18 mouse cellular contexts compared by ENCODE assay signal in the genomic region with DNA sequence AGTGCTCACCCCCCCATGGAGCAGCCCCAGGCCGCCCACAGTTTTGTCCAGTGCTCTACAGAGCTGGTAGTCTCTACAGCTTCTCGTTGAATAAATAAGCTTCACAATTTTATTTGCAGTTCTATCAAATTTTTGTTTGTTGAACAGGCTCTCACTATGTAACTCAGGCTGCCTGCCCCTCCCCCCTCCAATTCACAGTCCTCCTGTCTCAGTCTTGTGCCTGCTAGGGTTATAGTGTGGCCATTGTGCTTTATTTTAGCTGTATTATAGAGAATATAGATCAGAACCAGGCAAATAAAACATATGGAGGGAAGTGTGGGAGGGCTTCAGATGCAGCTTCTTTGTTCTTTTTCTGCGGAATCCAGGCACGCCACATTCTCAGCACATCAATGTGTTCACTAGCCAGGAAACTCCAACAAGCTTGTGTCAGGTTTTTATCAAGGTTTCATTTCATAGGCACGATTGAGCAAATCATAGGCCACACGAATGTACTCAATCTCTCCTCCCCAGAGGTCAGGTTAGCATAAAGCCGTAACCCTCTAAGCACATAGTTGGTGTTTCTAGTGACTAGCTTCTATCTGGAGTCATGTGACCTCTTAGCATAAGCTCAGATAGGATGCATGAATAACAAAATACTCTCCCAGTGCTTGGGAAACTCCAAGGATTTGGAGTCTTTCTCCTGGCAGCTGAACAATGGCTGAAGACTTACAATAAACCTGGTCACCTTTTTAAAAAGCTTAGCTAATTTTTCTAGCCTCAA.
DNase-seq lines count a peak whose midpoint lies in the region; ATAC-seq lines count a peak whose summit lies in the region.
"Had no signal": no experiment of that assay in that cellular context is flagged by ENCODE, and none has a peak within 500 bp of the region (broad histone marks: within the 10 kb centered on the region; RNA-seq: fewer than 3 reads in every experiment).

No protein-coding gene starts in this region.

- ATAC-seq in forebrain, embryonic 16.5 days: no peak
- no peak for ATAC-seq in hindbrain, embryonic 13.5 days (ENCODE audit: low FRiP score)
- ATAC-seq in midbrain, embryonic 16.5 days: no peak
- ATAC-seq in erythroid progenitor cell, adult 5-6 weeks (replicated peaks; ENCODE audit: low FRiP score, poor library complexity, severe bottlenecking): no peak

- H3K4me3 ChIP-seq in forebrain, embryonic 10.5 days: no peak overlapping the region
- H3K4me3 ChIP-seq in forebrain, embryonic 16.5 days (replicated peaks; ENCODE audit: low read length): no peak overlapping the region
- H3K4me3 ChIP-seq in hindbrain, embryonic 13.5 days: no peak overlapping the region
- H3K4me3 ChIP-seq in midbrain, embryonic 16.5 days (ENCODE audit: low read depth, low read length): no peak overlapping the region
- H3K4me3 ChIP-seq: embryonic facial prominence, embryonic 12.5 days; limb, embryonic 12.5 days had no signal

- no peak overlapping the region for H3K9ac ChIP-seq in forebrain, embryonic 16.5 days (replicated peaks; ENCODE audit: low read depth, low read length)
- 0 out of 2 replicates have a peak overlapping the region, but pooled peaks have one; percentile 14 for H3K9ac ChIP-seq in hindbrain, embryonic 13.5 days
- no peak overlapping the region; the same call in 1 of the 2 replicates for H3K9ac ChIP-seq in midbrain, embryonic 16.5 days (ENCODE audit: low read depth, low read length)
- H3K9ac ChIP-seq: embryonic facial prominence, embryonic 12.5 days; limb, embryonic 12.5 days; liver, embryonic 14.5 days had no signal

- H3K27ac ChIP-seq in forebrain, embryonic 10.5 days: peak overlapping the region; percentile 73
- no peak overlapping the region for H3K27ac ChIP-seq in forebrain, embryonic 16.5 days (ENCODE audit: low read length)
- peak overlapping the region; percentile 62 for H3K27ac ChIP-seq in hindbrain, embryonic 13.5 days
- H3K27ac ChIP-seq in midbrain, embryonic 16.5 days (ENCODE audit: low read length): peak overlapping the region; percentile 72
- H3K27ac ChIP-seq: embryonic facial prominence, embryonic 12.5 days; limb, embryonic 12.5 days; liver, embryonic 14.5 days had no signal

- peaks cover 36% of the 10 kb centered on the region for H3K4me1 ChIP-seq in forebrain, embryonic 10.5 days
- peaks cover 6% of the 10 kb centered on the region; the same call in 1 of the 2 replicates for H3K4me1 ChIP-seq in forebrain, embryonic 16.5 days (replicated peaks; ENCODE audit: control insufficient read depth, insufficient read depth, low read length)
- peaks cover 18% of the 10 kb centered on the region for H3K4me1 ChIP-seq in hindbrain, embryonic 13.5 days (replicated peaks)
- peaks cover 14% of the 10 kb centered on the region for H3K4me1 ChIP-seq in midbrain, embryonic 16.5 days (ENCODE audit: control insufficient read depth, insufficient read depth, low read length)
- H3K4me1 ChIP-seq: embryonic facial prominence, embryonic 12.5 days; limb, embryonic 12.5 days had no signal

- H3K4me2 ChIP-seq in forebrain, embryonic 16.5 days (ENCODE audit: low read length): no peak overlapping the region
- no peak overlapping the region for H3K4me2 ChIP-seq in hindbrain, embryonic 13.5 days
- no peak overlapping the region for H3K4me2 ChIP-seq in midbrain, embryonic 16.5 days (ENCODE audit: low read length)
- H3K4me2 ChIP-seq: embryonic facial prominence, embryonic 12.5 days; heart, embryonic 11.5 days; limb, embryonic 12.5 days had no signal

- no peaks in the 10 kb centered on the region for H3K27me3 ChIP-seq in forebrain, embryonic 10.5 days (ENCODE audit: poor library complexity, severe bottlenecking)
- no peaks in the 10 kb centered on the region for H3K27me3 ChIP-seq in forebrain, embryonic 16.5 days (replicated peaks; ENCODE audit: control insufficient read depth, insufficient read depth, low read length)
- H3K27me3 ChIP-seq in hindbrain, embryonic 13.5 days: no peaks in the 10 kb centered on the region
- no peaks in the 10 kb centered on the region for H3K27me3 ChIP-seq in midbrain, embryonic 16.5 days (ENCODE audit: control insufficient read depth, insufficient read depth, low read depth, low read length)
- H3K27me3 ChIP-seq: CH12.LX; embryonic facial prominence, embryonic 12.5 days; limb, embryonic 12.5 days had no signal

- H3K9me3 ChIP-seq in forebrain, embryonic 10.5 days: no peaks in the 10 kb centered on the region
- no peaks in the 10 kb centered on the region for H3K9me3 ChIP-seq in forebrain, embryonic 16.5 days (ENCODE audit: control insufficient read depth, low read length)
- no peaks in the 10 kb centered on the region for H3K9me3 ChIP-seq in hindbrain, embryonic 13.5 days
- H3K9me3 ChIP-seq in midbrain, embryonic 16.5 days (replicated peaks; ENCODE audit: control insufficient read depth, low read length, poor library complexity, severe bottlenecking): no peaks in the 10 kb centered on the region
- H3K9me3 ChIP-seq: embryonic facial prominence, embryonic 12.5 days; limb, embryonic 12.5 days had no signal

- H3K36me3 ChIP-seq in forebrain, embryonic 10.5 days (replicated peaks): peaks cover 57% of the 10 kb centered on the region
- 0 out of 2 replicates have a peak, but pooled peaks cover 3% of the 10 kb centered on the region for H3K36me3 ChIP-seq in forebrain, embryonic 16.5 days (ENCODE audit: control insufficient read depth, insufficient read depth)
- H3K36me3 ChIP-seq in hindbrain, embryonic 13.5 days: peaks cover 18% of the 10 kb centered on the region
- H3K36me3 ChIP-seq in midbrain, embryonic 16.5 days (ENCODE audit: control insufficient read depth, insufficient read depth, low read length): 0 out of 2 replicates have a peak, but pooled peaks cover 2% of the 10 kb centered on the region

- no peak for DNase-seq in forebrain, embryonic 10.5 days (ENCODE audit: extremely low spot score, low spot score)
- peak; percentile 13 for DNase-seq in retina, embryonic 14.5 days (ENCODE audit: low spot score)
- DNase-seq in retina, postnatal 1 day: no peak
- DNase-seq in kidney, postnatal 25 days: no peak
- DNase-seq: gastrocnemius, postnatal 10 days; heart, postnatal 4 days; kidney, adult 18-20 months; kidney, postnatal 36 days; lung, postnatal 10 days had no signal

- WGBS in forebrain, embryonic 10.5 days: 73% methylated on average over 7 of the region's 7 CpGs
- 66% methylated on average over 7 of the region's 7 CpGs for WGBS in forebrain, embryonic 16.5 days
- 55% methylated on average over 7 of the region's 7 CpGs for WGBS in hindbrain, embryonic 13.5 days
- WGBS in midbrain, embryonic 16.5 days: 37% methylated on average over 7 of the region's 7 CpGs
